Mouse (Mus musculus) CH12.LX (cell line): ENCODE data around the gene Mcm8. TPM values are rescaled to one million over a fixed set of nuclear protein-coding genes. Genes with fewer than 3 reads are reported as not detected.

Experiments
- polyA plus RNA-seq: library from polyadenylated mRNA; unstranded; fragments of >175 nt; gene quantifications from 2 replicates; pipeline ENCODE4 v1.2.1, GENCODE M21; 2012; ENCODE audit warnings: low read depth; ENCODE audit not compliant: insufficient read length
- total RNA-seq, 2 experiments: library from RNA; depleted of rRNA; stranded (reverse); fragments of 300-350 nt in 1 of 2; fragments of >200 nt in 1 of 2; gene quantifications; 2 replicates each; pipeline ENCODE4 v1.2.3; 2012 to 2014

The Mcm8 gene
- total and polyA plus RNA-seq, 3 experiments: 24.6 to 26.9 (median 24.7) TPM

Other genes starting within 250 kb of the Mcm8 start
- gene Gpcpd1, start 228.4 kb upstream of the Mcm8 start, total RNA-seq (2012; rRNA removed): 18.3 and 33.5 TPM in 2 replicates
- 60.5 and 60.8 TPM in 2 replicates for gene Gpcpd1, start 228.4 kb upstream of the Mcm8 start, total RNA-seq (2014; rRNA removed)
- gene Gpcpd1, start 228.4 kb upstream of the Mcm8 start, polyA plus RNA-seq: 30.9 and 40.7 TPM in 2 replicates
- gene Shld1, start 129.2 kb upstream of the Mcm8 start, total RNA-seq (2012; rRNA removed): 8.6 and 9.3 TPM in 2 replicates
- 11.6 and 12.6 TPM in 2 replicates for gene Shld1, start 129.2 kb upstream of the Mcm8 start, total RNA-seq (2014; rRNA removed)
- 5.7 and 7.0 TPM in 2 replicates for gene Shld1, start 129.2 kb upstream of the Mcm8 start, polyA plus RNA-seq
- gene Chgb, start 34.9 kb upstream of the Mcm8 start, total RNA-seq (2012; rRNA removed): 0.08 and 0.13 TPM in 2 replicates
- gene Chgb, start 34.9 kb upstream of the Mcm8 start, total RNA-seq (2014; rRNA removed): not detected in 2 replicates
- gene Chgb, start 34.9 kb upstream of the Mcm8 start, polyA plus RNA-seq: 0.08 TPM in 1 of 2 replicates, not detected in the other
- 35.1 and 53.0 TPM in 2 replicates for gene Trmt6, start 86 bp upstream of the Mcm8 start, total RNA-seq (2012; rRNA removed)
- 77.6 and 84.5 TPM in 2 replicates for gene Trmt6, start 86 bp upstream of the Mcm8 start, total RNA-seq (2014; rRNA removed)
- gene Trmt6, start 86 bp upstream of the Mcm8 start, polyA plus RNA-seq: 89.9 and 92.5 TPM in 2 replicates
- gene Crls1, start 30.5 kb downstream of the Mcm8 start, total RNA-seq (2012; rRNA removed): 29.7 and 31.8 TPM in 2 replicates
- gene Crls1, start 30.5 kb downstream of the Mcm8 start, total RNA-seq (2014; rRNA removed): 105 and 109 TPM in 2 replicates
- gene Crls1, start 30.5 kb downstream of the Mcm8 start, polyA plus RNA-seq: 34.5 and 44.9 TPM in 2 replicates
- gene Lrrn4, start 64.8 kb downstream of the Mcm8 start, total RNA-seq (2012; rRNA removed): not detected in 2 replicates
- gene Lrrn4, start 64.8 kb downstream of the Mcm8 start, total RNA-seq (2014; rRNA removed): not detected in 2 replicates
- 0.08 TPM in 1 of 2 replicates, not detected in the other for gene Lrrn4, start 64.8 kb downstream of the Mcm8 start, polyA plus RNA-seq
- gene Fermt1, start 129.8 kb downstream of the Mcm8 start, total RNA-seq (2012; rRNA removed): not detected in 2 replicates
- gene Fermt1, start 129.8 kb downstream of the Mcm8 start, total RNA-seq (2014; rRNA removed): not detected in 2 replicates
- not detected in 2 replicates for gene Fermt1, start 129.8 kb downstream of the Mcm8 start, polyA plus RNA-seq